Mouse (Mus musculus) spleen, embryonic (tissue): ENCODE data around the gene Lnx1.

Source experiments
- CTCF ChIA-PET: fragments of 350-600 bp; sonication (Branson Sonifier 250); formaldehyde crosslinking; loops from one replicate; lab custom pipeline; 2022; lab: Charles Lee

Lnx1 gene

GRCm38 (mm10) chr5:74606213-74606612 is 96.5 kb downstream of the Lnx1 start:
- CTCF ChIA-PET, result no interaction called here

DNA sequence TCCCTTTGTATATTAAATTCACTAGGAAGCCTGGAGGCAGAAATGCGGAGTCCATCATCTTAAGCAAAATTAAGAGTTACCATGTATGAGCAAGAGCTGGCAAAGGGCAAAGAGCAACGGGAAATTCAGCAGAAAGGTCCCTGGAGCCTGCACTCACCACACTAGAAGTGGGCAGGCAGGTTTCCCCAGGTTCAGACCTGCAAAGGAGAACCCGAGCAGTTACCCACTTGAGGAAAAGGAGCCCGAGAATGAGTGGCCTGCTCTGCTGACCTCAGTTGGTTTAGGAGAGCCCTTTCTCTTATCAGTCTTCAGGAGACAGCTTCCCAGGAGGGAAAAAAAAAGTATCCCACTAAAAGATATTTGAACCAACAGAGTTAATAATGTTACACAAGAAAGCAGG is 99.4 kb downstream of the Lnx1 start:
- CTCF ChIA-PET, result no interaction called here

GRCm38 (mm10) chr5:74602371-74602770 is 100.3 kb downstream of the Lnx1 start:
- CTCF ChIA-PET, result no interaction called here

DNA sequence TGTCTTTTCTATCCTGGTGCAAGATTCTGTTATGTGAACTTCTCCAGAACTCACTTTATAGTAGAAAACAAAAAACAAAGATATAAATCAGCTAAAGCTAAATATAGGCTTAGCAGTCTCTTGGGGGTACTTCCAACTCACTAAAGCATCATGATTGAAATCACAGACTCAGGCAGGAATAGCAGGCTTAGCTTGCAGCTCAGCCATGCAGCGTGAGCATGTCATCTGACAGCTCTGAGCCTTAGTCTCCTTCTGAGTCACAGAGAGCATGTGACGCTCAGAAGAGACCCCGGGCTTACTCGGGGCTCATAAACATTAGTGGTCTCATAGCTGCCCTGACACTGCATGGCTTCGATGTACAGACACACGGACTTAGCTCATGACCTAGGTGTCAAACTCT is 100.7 kb downstream of the Lnx1 start:
- CTCF ChIA-PET, result no interaction called here

DNA sequence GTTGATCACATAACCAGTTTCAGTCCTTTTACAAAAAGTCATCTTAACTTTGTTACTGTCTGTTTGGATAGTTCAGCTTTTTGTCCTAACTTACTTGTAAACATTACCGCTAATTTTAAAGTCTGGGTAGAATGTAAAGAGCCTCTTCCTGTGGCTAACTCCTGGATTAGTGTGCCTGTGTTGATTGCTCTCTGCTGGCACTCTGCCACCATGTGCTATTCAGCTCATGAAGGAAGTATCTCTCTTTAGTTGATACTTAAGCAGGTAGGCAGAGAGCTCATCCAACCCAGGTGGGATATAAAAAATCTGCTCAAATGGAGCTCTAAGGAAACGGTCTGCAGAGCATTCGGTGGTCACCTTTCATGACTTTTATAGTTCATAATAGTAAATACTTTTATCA is 101.5 kb downstream of the Lnx1 start:
- CTCF ChIA-PET, result interaction anchor here (0.6 kb wide), 1 partner anchor 1439 kb away, joined by 3 read pairs; no protein-coding TSS in a partner anchor

DNA sequence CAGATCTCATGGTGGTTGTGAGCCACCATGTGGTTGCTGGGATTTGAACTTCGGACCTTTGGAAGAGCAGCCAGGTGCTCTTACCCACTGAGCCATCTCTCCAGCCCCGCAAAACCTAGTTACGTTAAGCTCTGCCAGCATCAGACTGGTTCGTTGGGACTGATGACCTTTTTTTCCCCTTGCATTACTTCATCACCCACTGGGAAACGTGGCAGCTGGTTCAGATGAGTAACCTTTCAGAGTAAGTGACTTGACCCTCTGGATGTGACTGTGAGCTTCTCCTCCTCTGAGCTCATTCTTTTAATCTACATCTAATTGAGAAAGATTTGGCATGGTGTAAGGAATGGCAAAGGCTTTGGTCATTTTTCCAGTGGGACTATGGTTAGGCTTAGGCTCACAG is 102.7 kb downstream of the Lnx1 start:
- CTCF ChIA-PET, result no interaction called here

DNA sequence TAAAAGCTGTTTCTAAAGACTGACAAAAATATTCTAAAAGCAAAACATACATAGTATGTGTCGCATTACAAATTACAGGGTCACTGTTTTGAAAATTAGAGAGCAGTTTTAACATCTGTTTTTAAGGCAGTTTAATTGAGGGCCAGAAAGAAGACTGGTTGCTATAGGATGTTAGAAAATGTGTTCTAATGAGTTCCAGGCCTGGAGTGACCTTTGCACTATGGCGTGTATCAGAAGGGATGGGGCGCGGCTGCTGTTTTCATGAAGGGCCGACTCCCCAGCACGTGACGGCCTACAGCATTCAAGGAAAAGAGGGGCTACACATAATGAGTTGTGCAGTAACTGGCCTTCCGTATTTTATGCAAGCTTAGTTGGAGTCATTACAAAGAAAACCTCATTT is 109.6 kb downstream of the Lnx1 start:
- CTCF ChIA-PET, result no interaction called here

DNA sequence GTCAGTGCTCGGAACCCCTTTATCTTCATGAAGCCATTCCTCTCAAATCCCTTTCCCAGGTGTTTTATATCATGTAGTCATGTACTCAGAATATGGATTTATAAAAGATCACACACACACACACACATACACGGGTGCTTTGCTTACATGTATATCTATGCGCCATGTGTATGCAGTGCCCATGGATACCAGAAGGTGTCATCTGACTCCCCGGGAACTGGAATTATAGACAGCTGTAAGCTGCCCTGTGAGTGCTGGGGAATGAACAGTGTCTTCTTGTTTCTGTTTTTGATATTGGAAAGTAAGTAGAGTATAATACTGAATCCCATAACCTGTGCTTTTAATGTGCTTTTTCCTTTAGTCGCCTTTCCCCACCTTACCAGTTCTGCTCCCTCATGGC is 111.3 kb downstream of the Lnx1 start:
- CTCF ChIA-PET, result no interaction called here

DNA sequence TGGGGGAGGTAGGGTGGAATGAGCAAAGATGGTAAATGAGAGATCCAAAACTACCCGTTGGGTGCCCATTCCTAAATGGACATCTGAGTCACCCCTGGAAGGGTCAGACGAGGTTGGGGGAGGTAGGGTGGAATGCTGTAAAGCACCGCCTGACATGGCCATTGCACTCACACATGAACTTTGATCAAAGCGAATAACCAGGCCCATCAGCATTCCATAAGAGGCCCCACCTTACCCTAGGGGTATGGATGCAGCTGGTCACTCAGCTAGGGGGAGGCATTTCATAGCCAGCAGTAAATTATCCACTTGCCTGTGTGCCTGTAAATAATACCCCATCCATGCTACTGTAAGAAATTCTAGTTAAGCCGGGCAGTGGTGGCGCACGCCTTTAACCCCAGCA is 113.6 kb downstream of the Lnx1 start:
- CTCF ChIA-PET, result no interaction called here

DNA sequence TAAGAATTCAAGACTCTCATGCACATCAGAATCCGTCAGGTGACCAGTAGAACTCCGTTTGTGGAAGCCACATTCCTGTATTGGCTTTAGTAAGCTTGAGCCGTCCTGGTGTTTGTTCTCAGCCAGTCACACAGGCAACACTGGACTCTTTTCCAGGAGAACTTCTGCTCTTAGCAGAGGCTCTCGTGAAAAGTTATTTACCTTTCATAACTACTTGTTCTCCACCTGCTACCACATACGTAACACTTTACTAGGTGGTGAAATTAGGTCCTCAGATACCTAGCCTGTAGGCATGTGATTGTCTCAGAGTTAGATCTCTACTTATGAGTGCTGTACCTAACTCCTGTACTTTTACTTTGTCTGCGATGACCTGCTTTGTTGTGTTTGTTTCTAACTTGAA is 130.9 kb downstream of the Lnx1 start:
- CTCF ChIA-PET, result interaction anchor here (0.7 kb wide), 1 partner anchor 23 kb away, joined by 10 read pairs; no protein-coding TSS in a partner anchor

GRCm38 (mm10) chr5:74561151-74561550 is 141.6 kb downstream of the Lnx1 start:
- CTCF ChIA-PET, result interaction anchor here (0.7 kb wide), 1 partner anchor 10 kb away, joined by 6 read pairs; no protein-coding TSS in a partner anchor

GRCm38 (mm10) chr5:74549566-74549965 is 153.1 kb downstream of the Lnx1 start:
- CTCF ChIA-PET, result no interaction called here

DNA sequence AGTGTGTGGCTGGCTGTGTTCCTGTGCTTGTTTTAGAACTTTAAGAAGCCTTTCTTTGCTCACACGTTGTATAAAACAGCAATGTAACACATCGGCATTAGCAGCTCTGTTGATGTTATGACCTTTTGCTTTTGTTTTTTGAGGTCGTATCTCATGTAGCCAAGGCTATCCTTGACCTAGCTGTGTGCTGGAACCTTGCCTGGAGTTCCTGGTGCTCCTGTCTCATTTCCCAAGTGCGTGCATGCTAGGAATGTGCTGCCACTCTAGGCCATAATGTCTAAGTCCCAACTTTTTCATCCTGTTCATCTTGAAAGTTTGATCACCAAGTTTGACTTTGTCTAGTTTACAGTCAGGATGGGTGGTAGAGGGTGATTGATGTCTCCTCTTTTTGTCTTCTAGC is 157.1 kb downstream of the Lnx1 start:
- CTCF ChIA-PET, result no interaction called here
